Mouse (Mus musculus) hindbrain, embryonic 15.5 days (tissue): ENCODE measurements around the gene Gucy2e. TPM values are rescaled to one million over a fixed set of nuclear protein-coding genes. Genes with fewer than 3 reads are reported as not detected.

Experiments
- ATAC-seq: fragments of 200-750 bp; cut with Nextera tagmentation; 2 replicates; pipeline ENCODE4 v1.8.0; 2017; ENCODE audit warnings: low read depth, moderate number of reproducible peaks, moderate TSS enrichment; ENCODE audit not compliant: low FRiP score
- H3K27ac ChIP-seq: fragments of 300-500 bp; sonication (generic); replicated peaks from 2 replicates; pipeline ENCODE4 v1.5.1; 2015; ENCODE audit warnings: mild to moderate bottlenecking, inconsistent platforms
- H3K27me3 ChIP-seq: fragments of 300-500 bp; sonication (generic); 2 replicates; pipeline ENCODE4 v1.6.1; 2015; ENCODE audit warnings: control low read depth, inconsistent platforms
- H3K36me3 ChIP-seq: fragments of 300-500 bp; sonication (generic); 2 replicates; pipeline ENCODE4 v1.6.1; 2015; ENCODE audit warnings: control low read depth, inconsistent platforms
- H3K4me1 ChIP-seq: fragments of 300-500 bp; sonication (generic); replicated peaks from 2 replicates; pipeline ENCODE4 v1.6.1; 2015; ENCODE audit warnings: control low read depth, inconsistent platforms
- H3K4me2 ChIP-seq: fragments of 300-500 bp; sonication (generic); 2 replicates; pipeline ENCODE4 v1.6.1; 2015; ENCODE audit warnings: moderate library complexity, mild to moderate bottlenecking, inconsistent platforms
- H3K4me3 ChIP-seq: fragments of 300-500 bp; sonication (generic); 2 replicates; pipeline ENCODE4 v1.5.1; 2015; ENCODE audit warnings: mild to moderate bottlenecking, inconsistent platforms
- H3K9ac ChIP-seq: fragments of 300-500 bp; sonication (generic); 2 replicates; pipeline ENCODE4 v1.6.1; 2015; ENCODE audit warnings: inconsistent platforms
- H3K9me3 ChIP-seq: fragments of 300-500 bp; sonication (generic); 2 replicates; pipeline ENCODE4 v1.6.1; 2016; ENCODE audit warnings: control low read depth, inconsistent platforms
- WGBS: fragments of 180-500 bp; shearing (Covaris S2); methylation state at CpG from one replicate; pipeline ENCODE4 v1.1.7; 2015; 5-methylcytosine and 5-hydroxymethylcytosine counted together
- polyA plus RNA-seq: library from polyadenylated mRNA; unstranded; fragments of >200 nt; fragmentation: Nextera tagmentation; extraction: Ambion mirVana; gene quantifications from 2 replicates; pipeline ENCODE4 v1.2.1, GENCODE M21; 2015

Gucy2e gene
- polyA plus RNA-seq, 1 experiment from 2014 or later: 0.40 TPM

DNA sequence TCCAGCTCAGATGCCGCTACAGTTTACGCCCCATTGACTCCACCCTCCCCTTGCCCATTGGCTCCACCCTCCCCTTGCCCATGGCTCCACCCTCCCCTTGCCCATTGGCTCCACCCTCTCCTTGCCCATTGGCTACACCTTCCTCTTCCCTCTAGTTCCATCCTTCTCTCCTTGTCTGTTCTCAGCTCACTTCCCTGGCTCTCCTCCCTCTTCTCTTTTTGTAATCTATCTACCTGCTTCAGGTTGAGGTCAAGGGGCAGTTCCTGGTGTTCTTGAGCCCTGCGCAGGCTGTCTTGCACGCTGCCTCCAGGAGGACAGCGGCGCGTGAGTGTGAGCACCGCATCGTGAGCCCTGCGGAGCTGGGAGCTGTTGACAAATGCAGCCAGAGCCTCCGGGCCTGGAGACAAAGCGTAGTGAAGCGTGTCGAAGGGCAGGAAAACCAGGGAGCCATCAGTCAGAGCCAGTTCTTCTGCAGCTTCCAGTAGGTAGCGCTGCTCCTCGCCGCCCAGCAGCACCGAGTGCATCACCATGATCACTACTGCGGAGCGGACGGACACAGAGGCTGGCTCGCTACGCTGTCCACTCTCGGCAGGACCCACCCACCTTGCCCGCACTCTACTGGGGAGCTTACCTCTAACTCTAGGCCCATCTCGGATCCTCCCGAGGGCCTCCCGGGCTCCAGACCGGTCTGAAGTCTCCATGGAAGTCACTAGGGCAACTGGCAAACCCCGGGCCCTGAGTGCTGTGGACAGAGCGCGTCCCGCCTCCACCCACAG is 1.4 kb downstream of the Gucy2e start:
- ATAC-seq: peak; percentile 92
- H3K9me3 ChIP-seq: no peaks in the 10 kb centered on the region
- peak overlapping the region; percentile 67 for H3K4me2 ChIP-seq
- no peaks in the 10 kb centered on the region for H3K36me3 ChIP-seq
- WGBS: under 1% methylated on average over 33 of the region's 33 CpGs
- peaks cover 22% of the 10 kb centered on the region for H3K4me1 ChIP-seq
- peak overlapping the region; percentile 84 for H3K27ac ChIP-seq
- peak overlapping the region; percentile 43 for H3K4me3 ChIP-seq
- peaks cover 23% of the 10 kb centered on the region for H3K27me3 ChIP-seq
- H3K9ac ChIP-seq: peak overlapping the region; percentile 46

DNA sequence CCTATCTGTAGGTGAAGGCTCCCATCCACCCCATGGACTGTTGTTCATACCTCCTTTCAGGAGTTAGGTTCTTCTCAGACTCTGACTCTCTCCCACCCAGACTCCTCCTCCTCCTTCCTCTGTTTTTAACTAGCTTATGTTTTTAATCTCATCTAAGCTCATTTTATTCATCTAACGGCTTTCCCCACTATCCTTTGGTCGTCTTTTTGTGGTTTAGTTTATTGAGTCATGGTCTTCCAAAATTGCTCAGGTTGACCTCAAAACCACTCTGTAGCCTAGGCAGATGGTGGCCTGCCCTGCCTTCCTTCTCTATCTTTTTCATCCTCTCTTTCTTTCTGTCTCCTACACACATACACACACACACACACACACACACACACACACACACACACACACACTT is 3.7 kb downstream of the Gucy2e start:
- no peaks in the 10 kb centered on the region for H3K36me3 ChIP-seq
- peaks cover 22% of the 10 kb centered on the region for H3K27me3 ChIP-seq
- peaks cover 22% of the 10 kb centered on the region for H3K4me1 ChIP-seq
- 88% methylated on average over 2 of the region's 2 CpGs for WGBS
- no peak overlapping the region for H3K27ac ChIP-seq
- no peak for ATAC-seq
- H3K9ac ChIP-seq: no peak overlapping the region
- no peaks in the 10 kb centered on the region for H3K9me3 ChIP-seq
- no peak overlapping the region for H3K4me2 ChIP-seq
- no peak overlapping the region for H3K4me3 ChIP-seq

DNA sequence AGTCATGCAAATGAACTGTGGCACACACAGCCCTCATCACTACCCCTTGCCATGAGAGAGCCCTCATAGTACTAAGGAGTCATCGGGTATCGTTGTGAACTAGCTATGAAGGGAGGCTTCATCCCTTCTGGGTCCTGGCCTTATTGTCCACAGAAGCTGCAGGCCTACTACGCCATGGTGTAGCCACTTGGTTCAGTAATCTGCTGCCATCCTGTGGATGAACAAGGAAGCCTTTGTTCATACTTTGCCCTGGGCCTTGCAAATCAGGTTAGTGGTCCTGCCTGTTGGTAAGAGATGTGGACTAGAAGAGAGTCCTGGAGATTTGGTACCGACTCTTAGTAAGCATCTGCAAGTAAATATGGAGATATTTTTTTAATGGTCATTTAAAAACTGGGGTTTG is 6.4 kb downstream of the Gucy2e start:
- H3K27me3 ChIP-seq: no peaks in the 10 kb centered on the region
- H3K9me3 ChIP-seq: no peaks in the 10 kb centered on the region
- no peaks in the 10 kb centered on the region for H3K36me3 ChIP-seq
- ATAC-seq: no peak
- no peak overlapping the region for H3K27ac ChIP-seq
- no peak overlapping the region for H3K4me2 ChIP-seq
- WGBS: 82% methylated on average over 4 of the region's 4 CpGs
- no peak overlapping the region for H3K4me3 ChIP-seq
- H3K9ac ChIP-seq: no peak overlapping the region
- peaks cover 6% of the 10 kb centered on the region for H3K4me1 ChIP-seq

DNA sequence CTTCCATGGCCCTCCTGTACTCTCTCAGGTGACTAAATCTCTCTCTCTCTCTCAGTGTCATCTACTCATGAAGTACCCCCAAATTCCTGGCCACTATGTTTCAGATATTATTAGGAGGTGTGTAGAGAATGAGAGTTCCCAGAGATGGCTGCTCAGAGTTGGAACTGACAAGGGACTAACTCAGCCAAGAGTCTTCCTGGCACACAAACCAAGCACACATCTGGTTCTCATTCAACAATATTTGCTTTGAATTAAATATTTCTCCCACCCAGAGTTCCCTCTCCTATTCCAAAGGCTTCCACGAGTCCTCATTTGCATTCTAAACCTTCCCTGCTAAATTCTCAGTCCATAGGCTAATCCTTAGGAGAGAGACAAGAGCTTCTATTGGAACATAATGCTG is 11.1 kb downstream of the Gucy2e start:
- Histone ChIP-seq H3K4me3 (no peak overlapping the region), H3K27ac (no peak overlapping the region), H3K4me1 (no peaks in the 10 kb centered on the region), H3K27me3 (no peaks in the 10 kb centered on the region), H3K9me3 (no peaks in the 10 kb centered on the region), H3K36me3 (no peaks in the 10 kb centered on the region), H3K4me2 (no peak overlapping the region), H3K9ac (no peak overlapping the region)
- 61% methylated on average over 1 of the region's 1 CpGs for WGBS
- no peak for ATAC-seq

DNA sequence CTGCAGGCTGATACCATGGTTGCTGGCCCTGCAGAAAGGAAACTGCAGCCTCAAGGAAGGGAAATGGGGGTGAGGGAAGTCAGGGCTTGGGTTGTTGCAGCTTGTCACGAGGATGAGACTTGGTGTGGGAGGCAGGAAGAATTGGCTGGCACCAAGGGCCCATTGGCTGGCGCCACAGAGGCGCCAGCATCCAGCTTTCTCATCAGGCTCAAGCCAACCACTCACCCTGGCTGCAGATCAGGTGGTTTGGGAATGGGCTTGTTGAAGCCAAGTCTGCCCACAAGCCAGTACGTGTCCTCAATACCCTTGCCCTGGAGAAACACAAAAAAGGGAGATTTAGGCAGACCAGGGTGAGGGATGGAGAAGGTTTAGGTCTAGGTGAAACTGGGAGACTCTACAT is 13.7 kb downstream of the Gucy2e start:
- Histone ChIP-seq H3K27ac (no peak overlapping the region), H3K4me2 (no peak overlapping the region), H3K27me3 (no peaks in the 10 kb centered on the region), H3K4me3 (no peak overlapping the region), H3K9ac (no peak overlapping the region), H3K4me1 (no peaks in the 10 kb centered on the region), H3K36me3 (no peaks in the 10 kb centered on the region), H3K9me3 (no peaks in the 10 kb centered on the region)
- WGBS: 90% methylated on average over 4 of the region's 4 CpGs
- no peak for ATAC-seq

DNA sequence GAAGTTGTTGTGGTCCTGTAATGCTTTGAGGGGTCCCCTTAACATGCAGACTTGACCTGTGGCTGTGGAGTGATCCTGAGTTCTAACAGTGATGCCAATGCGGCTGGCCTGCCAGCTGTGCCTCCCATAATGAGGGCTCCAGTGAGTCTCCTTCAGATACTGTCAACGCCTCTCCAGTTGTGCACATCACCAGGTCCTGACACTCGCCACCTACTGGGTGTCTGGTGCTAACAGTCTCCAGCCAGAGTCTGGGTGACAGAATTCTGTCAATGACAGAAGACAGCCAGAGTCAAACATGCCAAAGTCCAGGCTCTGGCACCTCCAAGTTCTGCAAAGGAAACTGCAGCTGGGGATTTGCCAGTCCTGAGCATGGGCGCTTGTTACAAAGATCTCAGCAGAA is 15.8 kb downstream of the Gucy2e start:
- 66% methylated on average over 4 of the region's 4 CpGs for WGBS
- Histone ChIP-seq H3K4me1 (no peaks in the 10 kb centered on the region), H3K36me3 (no peaks in the 10 kb centered on the region), H3K27me3 (no peaks in the 10 kb centered on the region), H3K4me3 (no peak overlapping the region), H3K9ac (no peak overlapping the region), H3K4me2 (no peak overlapping the region), H3K27ac (no peak overlapping the region), H3K9me3 (no peaks in the 10 kb centered on the region)
- no peak for ATAC-seq

DNA sequence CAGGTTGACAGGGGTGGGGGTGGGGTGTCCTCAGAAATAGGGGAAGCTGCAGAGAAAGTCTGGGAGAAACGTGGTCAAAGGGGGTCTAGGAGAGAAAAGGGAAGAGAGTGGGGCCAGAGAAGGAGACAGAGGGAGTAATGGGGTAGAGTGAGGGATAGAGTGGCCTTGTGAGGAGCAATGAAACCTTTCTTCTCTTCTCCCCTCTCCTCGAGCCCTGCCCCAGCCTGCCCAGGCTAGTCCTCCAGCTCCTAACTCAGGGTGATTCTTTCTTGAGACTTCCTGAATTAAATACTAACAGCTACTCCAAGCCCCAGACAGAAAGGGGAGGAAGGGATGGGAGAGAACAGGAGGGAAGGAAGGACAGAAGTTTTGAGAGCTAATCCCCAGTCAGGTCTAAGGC is 18.2 kb downstream of the Gucy2e start:
- H3K4me1 ChIP-seq: no peaks in the 10 kb centered on the region
- no peak overlapping the region for H3K27ac ChIP-seq
- H3K27me3 ChIP-seq: no peaks in the 10 kb centered on the region
- H3K9me3 ChIP-seq: no peaks in the 10 kb centered on the region
- H3K4me2 ChIP-seq: no peak overlapping the region
- no peak overlapping the region for H3K4me3 ChIP-seq
- H3K9ac ChIP-seq: no peak overlapping the region
- no peak for ATAC-seq
- H3K36me3 ChIP-seq: no peaks in the 10 kb centered on the region
- 70% methylated on average over 2 of the region's 2 CpGs for WGBS

DNA sequence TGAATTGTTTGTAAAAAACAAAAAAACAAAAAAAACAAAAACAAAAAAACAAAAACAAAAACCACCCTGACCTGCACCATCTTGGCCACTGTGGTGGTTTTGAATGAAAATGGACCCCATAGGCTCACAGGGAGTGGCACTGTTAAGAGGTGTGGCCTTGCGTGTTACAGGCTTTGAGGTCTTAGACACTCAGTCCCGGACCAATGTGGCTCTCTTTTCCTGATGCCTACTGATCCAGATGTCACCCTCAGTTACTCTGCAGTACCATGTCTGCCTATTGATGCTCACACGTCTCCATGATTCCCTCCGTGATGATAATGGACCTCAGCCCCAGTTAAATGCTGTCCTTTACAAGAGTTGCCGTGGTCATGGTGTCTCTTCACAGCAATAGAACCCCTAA is 19.4 kb downstream of the Gucy2e start:
- Histone ChIP-seq H3K27me3 (no peaks in the 10 kb centered on the region), H3K4me1 (no peaks in the 10 kb centered on the region), H3K9me3 (no peaks in the 10 kb centered on the region), H3K4me3 (no peak overlapping the region), H3K4me2 (no peak overlapping the region), H3K36me3 (no peaks in the 10 kb centered on the region), H3K27ac (no peak overlapping the region), H3K9ac (no peak overlapping the region)
- 86% methylated on average over 5 of the region's 5 CpGs for WGBS
- ATAC-seq: no peak

DNA sequence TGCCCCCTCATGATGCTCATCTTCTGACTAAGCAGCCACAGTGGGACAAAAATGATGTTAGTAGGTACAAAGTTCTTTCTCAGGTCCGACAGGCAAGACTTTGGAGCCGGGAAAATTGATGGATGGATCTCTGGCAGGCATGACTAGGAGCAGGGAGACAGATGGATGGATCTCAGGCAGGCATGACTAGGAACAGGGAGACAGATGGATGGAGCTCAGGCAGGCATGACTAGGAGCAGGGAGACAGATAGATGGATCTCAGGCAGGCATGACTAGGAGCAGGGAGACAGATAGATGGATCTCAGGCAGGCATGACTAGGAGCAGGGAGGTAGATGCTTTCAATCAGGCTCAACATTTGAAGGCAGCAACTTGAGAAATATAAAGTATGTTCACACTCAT is 25.4 kb downstream of the Gucy2e start:
- Histone ChIP-seq H3K4me2 (peak overlapping the region; percentile 46), H3K36me3 (no peaks in the 10 kb centered on the region), H3K27me3 (0 out of 2 replicates have a peak, but pooled peaks cover 3% of the 10 kb centered on the region), H3K9ac (peak overlapping the region; percentile 36; the same call in 1 of the 2 replicates), H3K9me3 (no peaks in the 10 kb centered on the region), H3K27ac (0 out of 2 replicates have a peak overlapping the region, but pooled peaks have one; percentile 42), H3K4me1 (no peaks in the 10 kb centered on the region), H3K4me3 (peak overlapping the region; percentile 38)
- 32% methylated on average over 2 of the region's 2 CpGs for WGBS
- peak; percentile 68; the same call in 1 of the 2 replicates for ATAC-seq

DNA sequence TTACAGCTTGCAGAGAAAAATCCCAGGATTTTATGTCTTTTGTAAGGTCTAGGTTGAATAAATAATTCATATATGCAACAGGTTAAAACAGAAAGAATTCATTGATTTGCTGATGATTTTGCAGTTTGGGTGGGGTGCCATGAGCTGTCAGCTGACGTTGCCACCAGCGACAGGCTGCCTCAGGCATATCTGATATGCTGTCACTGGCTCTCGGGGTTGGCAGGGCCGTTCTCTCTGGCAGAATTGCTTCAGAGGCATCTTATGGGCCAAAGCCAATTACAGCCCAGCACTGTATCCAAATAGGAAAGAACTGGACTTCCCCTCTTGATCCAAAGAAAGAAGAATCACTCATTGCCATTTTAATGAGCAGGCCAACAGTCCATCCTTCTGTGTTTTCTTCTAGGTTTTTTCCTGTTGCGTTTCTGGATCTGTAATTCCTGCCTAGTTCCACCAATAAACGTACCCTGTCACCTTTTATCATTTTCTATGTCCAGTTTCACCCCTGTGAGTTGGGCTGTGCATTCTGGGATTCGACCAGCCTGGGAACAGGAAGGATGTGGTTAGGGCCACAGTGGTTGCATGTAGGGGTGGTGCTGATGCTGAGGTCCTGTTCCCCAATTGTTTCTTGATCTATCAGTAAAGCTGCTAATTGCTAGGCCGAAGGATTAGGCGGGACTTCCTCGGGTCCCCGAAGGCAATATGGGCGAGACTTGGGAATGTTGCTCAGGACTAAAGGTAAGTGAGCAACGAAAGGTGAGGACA is 34.2 kb downstream of the Gucy2e start:
- Histone ChIP-seq H3K4me2 (no peak overlapping the region), H3K9me3 (no peaks in the 10 kb centered on the region), H3K27me3 (peaks cover 12% of the 10 kb centered on the region), H3K36me3 (no peaks in the 10 kb centered on the region), H3K4me3 (no peak overlapping the region), H3K4me1 (no peaks in the 10 kb centered on the region), H3K9ac (no peak overlapping the region), H3K27ac (no peak overlapping the region)
- ATAC-seq: no peak
- WGBS: 83% methylated on average over 13 of the region's 13 CpGs

DNA sequence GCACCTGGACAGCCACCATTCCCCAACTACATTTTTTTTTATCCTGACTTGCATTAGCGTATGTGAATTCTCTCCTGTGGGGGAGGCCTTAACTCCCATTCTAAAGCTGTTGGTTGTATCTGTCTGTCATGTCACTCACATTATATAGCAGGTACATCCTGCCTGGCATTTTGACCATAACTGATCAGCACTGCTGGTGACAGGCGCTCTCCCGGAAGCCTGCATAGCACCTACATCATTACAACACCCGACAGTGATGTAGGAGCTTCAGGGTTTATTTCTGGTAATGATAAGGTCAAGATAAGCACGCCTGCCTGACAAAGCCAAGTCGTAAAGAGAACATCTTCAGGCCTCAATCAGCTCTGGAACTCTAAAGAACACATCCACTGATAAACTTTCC is 36.6 kb downstream of the Gucy2e start:
- ATAC-seq: no peak
- H3K4me1 ChIP-seq: peaks cover 8% of the 10 kb centered on the region
- no peak overlapping the region for H3K4me3 ChIP-seq
- no peak overlapping the region for H3K27ac ChIP-seq
- no peaks in the 10 kb centered on the region for H3K36me3 ChIP-seq
- H3K9me3 ChIP-seq: no peaks in the 10 kb centered on the region
- no peak overlapping the region for H3K4me2 ChIP-seq
- H3K27me3 ChIP-seq: peaks cover 23% of the 10 kb centered on the region
- 78% methylated on average over 6 of the region's 6 CpGs for WGBS
- no peak overlapping the region for H3K9ac ChIP-seq

DNA sequence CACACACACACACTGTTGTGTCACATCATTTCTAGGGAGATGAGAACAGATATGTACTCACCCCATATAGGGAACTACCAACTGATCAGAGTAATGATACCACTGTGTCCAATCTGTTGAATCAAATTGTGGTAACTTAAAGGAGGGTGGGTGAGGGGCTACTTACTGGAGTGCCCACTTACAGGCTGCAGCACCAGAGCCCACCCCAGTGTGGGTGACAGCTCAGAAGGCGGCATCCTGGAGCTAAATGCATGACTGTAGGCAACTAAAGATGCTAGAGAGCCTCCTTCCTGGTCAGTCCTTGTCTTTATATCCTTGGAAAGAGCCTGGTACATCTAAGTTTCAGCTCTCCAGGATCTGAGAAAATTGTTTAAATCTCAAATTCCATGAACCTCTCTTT is 37.6 kb downstream of the Gucy2e start:
- no peaks in the 10 kb centered on the region for H3K36me3 ChIP-seq
- peaks cover 23% of the 10 kb centered on the region for H3K27me3 ChIP-seq
- no peak overlapping the region for H3K4me3 ChIP-seq
- H3K9ac ChIP-seq: no peak overlapping the region
- no peak for ATAC-seq
- no peaks in the 10 kb centered on the region for H3K9me3 ChIP-seq
- H3K27ac ChIP-seq: no peak overlapping the region
- no peak overlapping the region for H3K4me2 ChIP-seq
- H3K4me1 ChIP-seq: peaks cover 8% of the 10 kb centered on the region
- 86% methylated on average over 1 of the region's 1 CpGs for WGBS
